Mouse (Mus musculus): ENCODE data around the gene Saxo1. TPM values are rescaled to one million over a fixed set of nuclear protein-coding genes. Genes with fewer than 3 reads are reported as not detected.

Saxo1 gene
- polyA plus RNA-seq, 1 experiment from 2014 or later = not detected

GRCm38 (mm10) chr4:86483686-86484085, 74.4 kb downstream of the Saxo1 start:
- 75% methylated on average over 8 of the region's 8 CpGs for WGBS
- DNase-seq (ENCODE audit: low spot score) (no peak), ATAC-seq (replicated peaks; ENCODE audit: low FRiP score) (no peak)

GRCm38 (mm10) chr4:86483013-86483615, 75.0 kb downstream of the Saxo1 start:
- Histone ChIP-seq H3K27ac (ENCODE audit: low read depth, low read length) (no peak overlapping the region), H3K36me3 (ENCODE audit: control insufficient read depth, insufficient read depth, low read length) (no peaks in the 10 kb centered on the region), H3K4me2 (ENCODE audit: low read depth, low read length, severe bottlenecking) (no peak overlapping the region), H3K9ac (ENCODE audit: low read length) (no peak overlapping the region), H3K4me3 (ENCODE audit: low read depth, low read length) (no peak overlapping the region), H3K4me1 (replicated peaks; ENCODE audit: control insufficient read depth, insufficient read depth, low read length) (no peaks in the 10 kb centered on the region), H3K9me3 (ENCODE audit: control insufficient read depth, low read length) (no peaks in the 10 kb centered on the region), H3K27me3 (ENCODE audit: control insufficient read depth, insufficient read depth, low read length) (no peaks in the 10 kb centered on the region)
- 90% methylated on average over 6 of the region's 6 CpGs for WGBS
- ATAC-seq (replicated peaks; ENCODE audit: low FRiP score) = no peak
- no peak for DNase-seq (ENCODE audit: low spot score)

More at GRCm38 (mm10) chr4:86483686-86484085, 74.4 kb downstream of the Saxo1 start:
- H3K4me1 ChIP-seq (replicated peaks; ENCODE audit: control insufficient read depth, insufficient read depth, low read length) = no peaks in the 10 kb centered on the region
- no peaks in the 10 kb centered on the region for H3K36me3 ChIP-seq (ENCODE audit: control insufficient read depth, insufficient read depth, low read length)
- no peak overlapping the region for H3K9ac ChIP-seq (ENCODE audit: low read length)
- no peak overlapping the region for H3K4me2 ChIP-seq (ENCODE audit: low read depth, low read length, severe bottlenecking)
- H3K9me3 ChIP-seq (ENCODE audit: control insufficient read depth, low read length) = no peaks in the 10 kb centered on the region
- no peaks in the 10 kb centered on the region for H3K27me3 ChIP-seq (ENCODE audit: control insufficient read depth, insufficient read depth, low read length)
- H3K27ac ChIP-seq (ENCODE audit: low read depth, low read length) = no peak overlapping the region
- H3K4me3 ChIP-seq (ENCODE audit: low read depth, low read length) = no peak overlapping the region

DNA sequence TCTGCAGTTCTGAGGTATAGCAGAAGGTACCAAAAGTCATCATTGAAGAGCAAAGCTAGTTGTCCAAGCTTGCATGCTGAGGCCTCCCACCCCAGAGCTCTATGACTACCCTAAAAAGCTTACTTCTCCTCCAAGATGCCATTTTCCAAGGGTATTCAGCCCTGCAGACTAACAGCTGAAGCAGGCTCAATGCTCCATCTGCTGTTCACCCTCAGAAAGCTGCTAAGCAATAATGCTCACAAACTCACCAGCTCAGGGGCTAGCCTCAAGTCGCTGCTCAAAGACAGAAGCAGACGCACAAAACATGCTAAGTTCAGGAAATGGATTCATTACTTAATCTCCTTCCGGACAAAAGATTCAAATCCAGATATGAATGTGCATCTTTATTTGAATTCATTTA, 77.2 kb downstream of the Saxo1 start:
- H3K27ac ChIP-seq (ENCODE audit: low read depth, low read length) = no peak overlapping the region
- ATAC-seq (replicated peaks; ENCODE audit: low FRiP score) (no peak), DNase-seq (ENCODE audit: low spot score) (no peak)
- H3K27me3 ChIP-seq (ENCODE audit: control insufficient read depth, insufficient read depth, low read length) = no peaks in the 10 kb centered on the region
- H3K4me1 ChIP-seq (replicated peaks; ENCODE audit: control insufficient read depth, insufficient read depth, low read length) = no peaks in the 10 kb centered on the region
- H3K9ac ChIP-seq (ENCODE audit: low read length) = no peak overlapping the region
- no peak overlapping the region for H3K4me3 ChIP-seq (ENCODE audit: low read depth, low read length)
- 78% methylated on average over 3 of the region's 3 CpGs for WGBS
- no peak overlapping the region for H3K4me2 ChIP-seq (ENCODE audit: low read depth, low read length, severe bottlenecking)
- H3K36me3 ChIP-seq (ENCODE audit: control insufficient read depth, insufficient read depth, low read length) = no peaks in the 10 kb centered on the region
- no peaks in the 10 kb centered on the region for H3K9me3 ChIP-seq (ENCODE audit: control insufficient read depth, low read length)

DNA sequence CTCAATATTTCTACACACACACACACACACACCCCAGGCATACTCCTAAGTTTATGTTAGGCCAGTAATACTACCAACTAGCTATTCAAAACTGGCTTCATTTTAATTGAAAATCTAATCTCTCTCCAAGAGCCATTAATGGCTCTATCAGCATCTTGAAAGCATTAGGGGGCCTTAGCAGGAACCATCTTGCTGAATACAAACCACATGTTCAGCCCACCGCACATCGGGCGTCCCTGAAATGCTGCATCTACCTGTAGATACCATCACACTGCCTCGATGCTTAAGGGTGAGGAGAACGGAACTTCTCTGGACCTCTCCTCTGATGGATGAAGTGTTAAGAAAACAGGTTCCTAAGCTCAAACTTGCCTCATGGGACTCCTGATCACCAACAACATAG, 93.3 kb downstream of the Saxo1 start:
- WGBS = 83% methylated on average over 5 of the region's 5 CpGs
- ATAC-seq (replicated peaks; ENCODE audit: low FRiP score) (no peak), DNase-seq (ENCODE audit: low spot score) (no peak)
- H3K4me3 ChIP-seq (ENCODE audit: low read depth, low read length) = no peak overlapping the region
- no peaks in the 10 kb centered on the region for H3K36me3 ChIP-seq (ENCODE audit: control insufficient read depth, insufficient read depth, low read length)
- H3K27me3 ChIP-seq (ENCODE audit: control insufficient read depth, insufficient read depth, low read length) = no peaks in the 10 kb centered on the region
- no peak overlapping the region for H3K9ac ChIP-seq (ENCODE audit: low read length)
- H3K27ac ChIP-seq (ENCODE audit: low read depth, low read length) = no peak overlapping the region
- H3K4me2 ChIP-seq (ENCODE audit: low read depth, low read length, severe bottlenecking) = no peak overlapping the region
- H3K9me3 ChIP-seq (ENCODE audit: control insufficient read depth, low read length) = no peaks in the 10 kb centered on the region
- H3K4me1 ChIP-seq (replicated peaks; ENCODE audit: control insufficient read depth, insufficient read depth, low read length) = no peaks in the 10 kb centered on the region

DNA sequence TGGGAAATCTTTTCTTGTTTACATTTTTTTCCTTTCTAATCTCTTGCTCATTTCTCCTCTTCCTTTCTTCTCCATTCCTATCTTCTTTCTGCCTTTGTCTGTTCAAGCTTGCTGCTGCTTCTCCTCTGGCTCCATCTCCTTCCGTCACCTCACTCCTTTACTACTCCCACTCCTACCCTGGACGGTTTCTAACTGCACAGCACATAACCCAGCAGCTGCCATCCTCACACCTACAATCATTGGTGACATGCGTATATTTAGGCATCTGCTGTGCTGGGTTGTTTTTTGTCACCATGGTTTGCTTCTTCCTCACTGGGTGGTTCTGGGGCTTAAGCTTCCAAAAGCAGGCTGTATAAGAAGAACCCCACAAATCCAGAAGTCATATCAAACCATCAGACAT, 107.7 kb downstream of the Saxo1 start:
- WGBS = 90% methylated on average over 3 of the region's 3 CpGs
- DNase-seq (ENCODE audit: low spot score) = no peak
- Histone ChIP-seq H3K4me1 (replicated peaks; ENCODE audit: control insufficient read depth, insufficient read depth, low read length) (no peaks in the 10 kb centered on the region), H3K4me2 (ENCODE audit: low read depth, low read length, severe bottlenecking) (no peak overlapping the region), H3K27ac (ENCODE audit: low read depth, low read length) (no peak overlapping the region), H3K27me3 (ENCODE audit: control insufficient read depth, insufficient read depth, low read length) (no peaks in the 10 kb centered on the region), H3K36me3 (ENCODE audit: control insufficient read depth, insufficient read depth, low read length) (no peaks in the 10 kb centered on the region), H3K9ac (ENCODE audit: low read length) (no peak overlapping the region), H3K4me3 (ENCODE audit: low read depth, low read length) (no peak overlapping the region), H3K9me3 (ENCODE audit: control insufficient read depth, low read length) (no peaks in the 10 kb centered on the region)
- no peak for ATAC-seq (replicated peaks; ENCODE audit: low FRiP score)

- no peak overlapping the region for H3K9ac ChIP-seq (ENCODE audit: low read length)
- no peak for ATAC-seq (replicated peaks; ENCODE audit: low FRiP score)
- DNase-seq (ENCODE audit: low spot score) = no peak
- no peaks in the 10 kb centered on the region for H3K4me1 ChIP-seq (replicated peaks; ENCODE audit: control insufficient read depth, insufficient read depth, low read length)
- H3K36me3 ChIP-seq (ENCODE audit: control insufficient read depth, insufficient read depth, low read length) = no peaks in the 10 kb centered on the region
- H3K9me3 ChIP-seq (ENCODE audit: control insufficient read depth, low read length) = no peaks in the 10 kb centered on the region
- H3K4me2 ChIP-seq (ENCODE audit: low read depth, low read length, severe bottlenecking) = no peak overlapping the region
- no peak overlapping the region for H3K27ac ChIP-seq (ENCODE audit: low read depth, low read length)
- no peak overlapping the region for H3K4me3 ChIP-seq (ENCODE audit: low read depth, low read length)
- WGBS = 85% methylated on average over 3 of the region's 3 CpGs
- H3K27me3 ChIP-seq (ENCODE audit: control insufficient read depth, insufficient read depth, low read length) = no peaks in the 10 kb centered on the region
Observed at GRCm38 (mm10) chr4:86436336-86436735, 121.8 kb downstream of the Saxo1 start.

DNA sequence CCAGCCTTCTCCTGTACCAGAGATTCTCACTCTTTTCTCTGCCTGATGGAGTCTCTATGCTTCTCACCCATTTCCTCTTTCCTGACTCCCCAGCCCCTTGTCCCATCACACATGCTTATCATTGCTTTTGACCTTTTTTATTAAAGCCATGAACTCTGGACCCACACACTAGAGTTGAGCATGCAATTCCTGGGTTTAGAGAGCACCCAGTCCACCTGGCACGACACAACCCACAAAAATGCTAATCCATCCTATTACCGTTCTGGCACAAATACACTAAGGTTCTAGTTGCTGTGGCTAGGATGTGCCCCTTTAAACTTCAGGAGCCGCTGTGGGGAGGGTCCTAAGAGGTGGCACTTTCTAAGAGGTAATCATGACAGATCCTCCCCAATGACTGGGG, 122.5 kb downstream of the Saxo1 start:
- Histone ChIP-seq H3K27ac (ENCODE audit: low read depth, low read length) (no peak overlapping the region), H3K27me3 (ENCODE audit: control insufficient read depth, insufficient read depth, low read length) (no peaks in the 10 kb centered on the region), H3K9me3 (ENCODE audit: control insufficient read depth, low read length) (no peaks in the 10 kb centered on the region), H3K4me2 (ENCODE audit: low read depth, low read length, severe bottlenecking) (no peak overlapping the region), H3K4me3 (ENCODE audit: low read depth, low read length) (no peak overlapping the region), H3K36me3 (ENCODE audit: control insufficient read depth, insufficient read depth, low read length) (no peaks in the 10 kb centered on the region), H3K9ac (ENCODE audit: low read length) (no peak overlapping the region), H3K4me1 (replicated peaks; ENCODE audit: control insufficient read depth, insufficient read depth, low read length) (no peaks in the 10 kb centered on the region)
- no peak for DNase-seq (ENCODE audit: low spot score)
- WGBS = 96% methylated on average over 3 of the region's 3 CpGs
- no peak for ATAC-seq (replicated peaks; ENCODE audit: low FRiP score)

GRCm38 (mm10) chr4:86428091-86428745, 129.9 kb downstream of the Saxo1 start:
- H3K4me2 ChIP-seq (ENCODE audit: low read depth, low read length, severe bottlenecking) = no peak overlapping the region
- H3K9me3 ChIP-seq (ENCODE audit: control insufficient read depth, low read length) = no peaks in the 10 kb centered on the region
- H3K4me1 ChIP-seq (replicated peaks; ENCODE audit: control insufficient read depth, insufficient read depth, low read length) = no peaks in the 10 kb centered on the region
- ATAC-seq (replicated peaks; ENCODE audit: low FRiP score) (no peak), DNase-seq (ENCODE audit: low spot score) (no peak)
- no peaks in the 10 kb centered on the region for H3K36me3 ChIP-seq (ENCODE audit: control insufficient read depth, insufficient read depth, low read length)
- H3K4me3 ChIP-seq (ENCODE audit: low read depth, low read length) = no peak overlapping the region
- 92% methylated on average over 6 of the region's 6 CpGs for WGBS
- no peaks in the 10 kb centered on the region for H3K27me3 ChIP-seq (ENCODE audit: control insufficient read depth, insufficient read depth, low read length)
- H3K9ac ChIP-seq (ENCODE audit: low read length) = no peak overlapping the region
- H3K27ac ChIP-seq (ENCODE audit: low read depth, low read length) = no peak overlapping the region

- ATAC-seq (replicated peaks; ENCODE audit: low FRiP score) (no peak), DNase-seq (ENCODE audit: low spot score) (no peak)
- Histone ChIP-seq H3K36me3 (ENCODE audit: control insufficient read depth, insufficient read depth, low read length) (no peaks in the 10 kb centered on the region), H3K4me3 (ENCODE audit: low read depth, low read length) (no peak overlapping the region), H3K4me2 (ENCODE audit: low read depth, low read length, severe bottlenecking) (no peak overlapping the region), H3K27me3 (ENCODE audit: control insufficient read depth, insufficient read depth, low read length) (no peaks in the 10 kb centered on the region), H3K27ac (ENCODE audit: low read depth, low read length) (no peak overlapping the region), H3K9me3 (ENCODE audit: control insufficient read depth, low read length) (no peaks in the 10 kb centered on the region), H3K4me1 (replicated peaks; ENCODE audit: control insufficient read depth, insufficient read depth, low read length) (no peaks in the 10 kb centered on the region), H3K9ac (ENCODE audit: low read length) (no peak overlapping the region)
- WGBS = 72% methylated on average over 5 of the region's 5 CpGs
Observed at GRCm38 (mm10) chr4:86427312-86427711, 130.8 kb downstream of the Saxo1 start.
